Mouse (Mus musculus): ENCODE data around the gene Rnf213. TPM values are rescaled to one million over a fixed set of nuclear protein-coding genes. Genes with fewer than 3 reads are reported as not detected.

Gene Rnf213
- polyA plus RNA-seq, 1 experiment from 2014 or later = 1.0 TPM

DNA sequence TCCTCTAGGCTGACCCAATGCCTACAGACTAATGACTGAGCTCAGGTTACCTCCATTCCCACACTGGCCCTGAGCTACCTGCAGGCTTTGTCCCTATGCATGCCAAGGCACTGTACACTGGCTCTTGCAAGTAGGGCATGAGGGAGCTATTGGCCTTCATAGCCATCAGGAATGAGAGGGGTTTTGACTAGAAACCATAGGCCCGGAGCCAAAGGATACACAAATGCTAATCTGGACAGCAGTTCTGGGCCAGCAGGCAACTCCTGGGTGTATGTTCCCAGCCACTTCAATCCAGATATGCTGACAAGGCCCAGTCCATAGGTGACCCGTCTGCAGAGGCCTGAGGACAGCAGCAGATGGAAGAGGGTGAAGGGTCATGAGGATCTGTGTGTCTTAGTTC, 107.1 kb downstream of the Rnf213 start:
- ATAC-seq = no peak
- whole genome bisulfite sequencing = 89% methylated on average over 2 of the region's 2 CpGs

DNA sequence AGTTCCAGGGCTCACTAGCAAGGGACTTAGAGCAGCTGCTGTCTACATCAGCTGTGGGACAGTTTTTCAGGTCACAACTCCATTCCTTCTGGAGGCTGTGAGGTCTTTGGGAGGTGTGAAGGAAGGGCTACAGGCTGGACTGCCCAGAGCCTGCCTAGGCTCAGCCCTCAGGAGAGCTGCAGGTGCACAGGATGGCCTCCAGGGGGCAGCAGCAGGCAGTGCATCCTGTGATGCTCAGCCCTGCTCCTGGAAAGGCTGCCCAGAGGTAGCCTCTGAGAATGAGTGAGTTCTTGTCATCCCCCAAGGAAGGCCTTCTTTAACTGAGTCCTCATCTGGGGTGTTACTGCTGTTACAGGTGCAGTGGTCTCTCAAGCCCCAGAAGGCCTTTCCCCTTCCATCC, 110.8 kb downstream of the Rnf213 start:
- Histone ChIP-seq H3K27me3 (replicated peaks; ENCODE audit: control insufficient read depth, insufficient read depth, low read length) (no peaks in the 10 kb centered on the region), H3K27ac (ENCODE audit: low read depth, low read length) (no peak overlapping the region), H3K4me2 (ENCODE audit: low read length) (no peak overlapping the region), H3K4me1 (ENCODE audit: control insufficient read depth, insufficient read depth, low read depth, low read length) (no peaks in the 10 kb centered on the region), H3K36me3 (ENCODE audit: control insufficient read depth, insufficient read depth, low read length) (peaks cover 11% of the 10 kb centered on the region; the same call in 1 of the 2 replicates), H3K9me3 (ENCODE audit: control insufficient read depth, low read length) (no peaks in the 10 kb centered on the region), H3K9ac (ENCODE audit: low read depth, low read length) (no peak overlapping the region), H3K4me3 (ENCODE audit: low read length) (no peak overlapping the region)
- peak; percentile 74 for ATAC-seq

More for the DNA sequence above, 107.1 kb downstream of the Rnf213 start:
- Histone ChIP-seq H3K27me3 (replicated peaks; ENCODE audit: control insufficient read depth, insufficient read depth, low read length) (no peaks in the 10 kb centered on the region), H3K36me3 (ENCODE audit: control insufficient read depth, insufficient read depth, low read length) (peaks cover 2% of the 10 kb centered on the region; the same call in 1 of the 2 replicates), H3K4me3 (ENCODE audit: low read length) (no peak overlapping the region), H3K9ac (ENCODE audit: low read depth, low read length) (no peak overlapping the region), H3K4me1 (ENCODE audit: control insufficient read depth, insufficient read depth, low read depth, low read length) (no peaks in the 10 kb centered on the region), H3K9me3 (ENCODE audit: control insufficient read depth, low read length) (no peaks in the 10 kb centered on the region), H3K4me2 (ENCODE audit: low read length) (no peak overlapping the region), H3K27ac (ENCODE audit: low read depth, low read length) (no peak overlapping the region)

DNA sequence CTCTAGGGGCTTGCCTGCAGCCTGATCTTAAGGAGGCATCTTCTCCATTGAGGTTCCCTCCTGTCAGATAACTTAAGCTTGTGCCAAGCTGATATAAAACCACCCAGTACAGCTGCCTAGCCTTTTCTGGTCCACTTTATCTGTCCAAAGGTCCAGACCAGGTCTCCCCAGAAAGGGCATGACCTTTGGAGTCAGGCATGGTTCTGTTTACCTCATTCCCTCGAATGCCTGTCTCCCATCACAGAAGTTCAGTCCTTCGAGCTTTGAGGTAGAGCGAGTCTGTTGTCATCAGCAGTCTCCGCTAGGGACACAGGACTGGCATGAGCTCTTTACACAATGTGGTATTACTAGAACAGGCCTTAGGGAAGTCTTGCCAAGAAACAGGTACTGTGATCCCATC, 113.5 kb downstream of the Rnf213 start:
- no peak overlapping the region for H3K4me2 ChIP-seq (ENCODE audit: low read length)
- no peaks in the 10 kb centered on the region for H3K4me1 ChIP-seq (ENCODE audit: control insufficient read depth, insufficient read depth, low read depth, low read length)
- no peak overlapping the region for H3K4me3 ChIP-seq (ENCODE audit: low read length)
- H3K36me3 ChIP-seq (ENCODE audit: control insufficient read depth, insufficient read depth, low read length) = peaks cover 8% of the 10 kb centered on the region; the same call in 1 of the 2 replicates
- no peak overlapping the region for H3K27ac ChIP-seq (ENCODE audit: low read depth, low read length)
- no peak for ATAC-seq
- H3K9ac ChIP-seq (ENCODE audit: low read depth, low read length) = no peak overlapping the region
- no peaks in the 10 kb centered on the region for H3K27me3 ChIP-seq (replicated peaks; ENCODE audit: control insufficient read depth, insufficient read depth, low read length)
- no peaks in the 10 kb centered on the region for H3K9me3 ChIP-seq (ENCODE audit: control insufficient read depth, low read length)
- WGBS = 92% methylated on average over 4 of the region's 4 CpGs

DNA sequence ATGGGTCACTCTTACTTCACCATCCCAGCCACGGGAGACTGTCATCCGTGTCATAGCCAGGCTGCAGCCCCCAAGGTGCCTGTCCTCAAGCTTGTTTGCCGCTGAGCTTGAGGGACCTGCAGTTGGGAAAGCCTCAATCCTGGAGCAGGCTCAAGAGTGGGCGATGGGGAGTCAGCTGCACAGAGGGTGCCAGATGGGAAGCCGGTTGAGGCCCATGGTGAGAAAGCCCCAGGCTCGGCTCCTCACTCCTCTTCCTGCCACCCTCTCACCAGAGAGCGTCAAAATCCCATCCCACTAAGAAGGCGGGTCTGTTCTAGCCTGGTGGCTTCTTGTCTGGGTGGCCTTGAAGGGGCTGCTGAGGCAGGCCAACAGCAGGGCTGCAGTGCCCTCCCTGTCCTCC, 114.9 kb downstream of the Rnf213 start:
- Histone ChIP-seq H3K36me3 (ENCODE audit: control insufficient read depth, insufficient read depth, low read length) (peaks cover 8% of the 10 kb centered on the region; the same call in 1 of the 2 replicates), H3K9ac (ENCODE audit: low read depth, low read length) (no peak overlapping the region), H3K27me3 (replicated peaks; ENCODE audit: control insufficient read depth, insufficient read depth, low read length) (no peaks in the 10 kb centered on the region), H3K4me3 (ENCODE audit: low read length) (no peak overlapping the region), H3K4me1 (ENCODE audit: control insufficient read depth, insufficient read depth, low read depth, low read length) (no peaks in the 10 kb centered on the region), H3K4me2 (ENCODE audit: low read length) (no peak overlapping the region), H3K27ac (ENCODE audit: low read depth, low read length) (no peak overlapping the region), H3K9me3 (ENCODE audit: control insufficient read depth, low read length) (no peaks in the 10 kb centered on the region)
- 80% methylated on average over 8 of the region's 8 CpGs for WGBS
- ATAC-seq = no peak

DNA sequence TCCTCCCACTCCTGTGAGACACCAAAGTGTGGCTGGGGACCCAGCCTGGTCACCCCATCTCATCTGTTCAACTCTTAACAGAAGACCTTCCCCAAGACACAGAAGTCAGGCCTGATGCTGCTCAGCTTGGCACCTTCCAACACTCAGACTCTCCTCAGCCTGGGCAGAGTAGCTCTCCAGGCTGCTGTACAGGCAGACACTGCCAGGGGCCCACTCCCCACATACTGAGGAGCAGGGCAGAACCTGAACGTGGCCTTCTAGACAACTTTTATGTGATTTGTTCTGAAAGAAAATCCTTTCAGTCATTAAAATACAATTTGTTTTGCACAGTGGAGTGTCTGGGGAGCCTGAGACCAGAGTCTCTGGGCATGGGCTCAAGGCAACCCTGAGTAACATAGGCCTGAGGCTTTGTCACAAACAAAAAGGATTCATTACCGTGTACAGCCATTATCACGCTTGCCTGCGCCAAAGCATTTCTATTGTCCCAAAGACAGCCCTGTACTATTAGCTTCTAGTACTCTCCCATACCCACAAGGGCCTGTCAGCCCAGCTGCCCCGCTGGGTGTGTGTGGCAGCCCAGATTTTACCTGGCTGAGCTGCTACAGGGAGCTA, 116.4 kb downstream of the Rnf213 start:
- Histone ChIP-seq H3K27me3 (replicated peaks; ENCODE audit: control insufficient read depth, insufficient read depth, low read length) (no peaks in the 10 kb centered on the region), H3K4me2 (ENCODE audit: low read length) (no peak overlapping the region), H3K4me3 (ENCODE audit: low read length) (no peak overlapping the region), H3K4me1 (ENCODE audit: control insufficient read depth, insufficient read depth, low read depth, low read length) (peaks cover 6% of the 10 kb centered on the region), H3K27ac (ENCODE audit: low read depth, low read length) (no peak overlapping the region), H3K9ac (ENCODE audit: low read depth, low read length) (no peak overlapping the region), H3K9me3 (ENCODE audit: control insufficient read depth, low read length) (no peaks in the 10 kb centered on the region), H3K36me3 (ENCODE audit: control insufficient read depth, insufficient read depth, low read length) (peaks cover 8% of the 10 kb centered on the region; the same call in 1 of the 2 replicates)
- ATAC-seq = no peak
- 22% methylated on average over 5 of the region's 5 CpGs for WGBS

DNA sequence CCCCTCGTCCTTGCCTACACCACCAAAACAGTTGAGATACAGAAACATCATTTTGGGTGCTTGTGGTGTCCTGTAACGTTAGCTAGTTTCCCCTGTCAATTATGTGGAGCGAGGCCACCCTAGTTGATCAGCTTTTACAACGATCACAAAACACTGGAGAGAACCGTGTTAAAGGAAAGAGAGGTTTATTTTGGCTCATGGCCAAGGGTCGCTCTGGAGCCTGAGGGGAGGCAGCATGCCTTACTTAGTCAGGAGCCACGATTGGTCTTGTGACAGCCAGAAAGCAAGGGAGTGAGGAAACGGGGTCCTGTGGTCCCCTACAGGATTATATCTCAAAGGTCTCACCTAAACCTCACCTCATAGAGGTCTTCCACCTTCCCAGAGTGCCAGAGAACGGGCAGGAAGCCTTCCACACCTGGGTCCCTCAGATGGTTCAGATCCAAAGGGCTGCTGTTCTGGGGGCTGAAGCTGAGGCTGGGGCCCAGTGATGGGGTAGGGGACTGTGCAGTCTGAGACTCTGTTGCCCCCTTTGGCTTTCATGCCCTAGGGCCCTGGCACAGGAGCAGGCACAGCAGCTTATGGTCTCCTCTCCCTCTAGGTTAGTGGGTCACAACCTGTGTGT, 120.2 kb downstream of the Rnf213 start:
- 0 out of 2 replicates have a peak, but pooled peaks cover 2% of the 10 kb centered on the region for H3K36me3 ChIP-seq (ENCODE audit: control insufficient read depth, insufficient read depth, low read length)
- ATAC-seq = no peak
- H3K27ac ChIP-seq (ENCODE audit: low read depth, low read length) = no peak overlapping the region
- no peak overlapping the region for H3K4me2 ChIP-seq (ENCODE audit: low read length)
- WGBS = 48% methylated on average over 9 of the region's 9 CpGs
- no peaks in the 10 kb centered on the region for H3K9me3 ChIP-seq (ENCODE audit: control insufficient read depth, low read length)
- H3K27me3 ChIP-seq (replicated peaks; ENCODE audit: control insufficient read depth, insufficient read depth, low read length) = no peaks in the 10 kb centered on the region
- H3K4me1 ChIP-seq (ENCODE audit: control insufficient read depth, insufficient read depth, low read depth, low read length) = peaks cover 24% of the 10 kb centered on the region
- no peak overlapping the region for H3K4me3 ChIP-seq (ENCODE audit: low read length)
- no peak overlapping the region for H3K9ac ChIP-seq (ENCODE audit: low read depth, low read length)

DNA sequence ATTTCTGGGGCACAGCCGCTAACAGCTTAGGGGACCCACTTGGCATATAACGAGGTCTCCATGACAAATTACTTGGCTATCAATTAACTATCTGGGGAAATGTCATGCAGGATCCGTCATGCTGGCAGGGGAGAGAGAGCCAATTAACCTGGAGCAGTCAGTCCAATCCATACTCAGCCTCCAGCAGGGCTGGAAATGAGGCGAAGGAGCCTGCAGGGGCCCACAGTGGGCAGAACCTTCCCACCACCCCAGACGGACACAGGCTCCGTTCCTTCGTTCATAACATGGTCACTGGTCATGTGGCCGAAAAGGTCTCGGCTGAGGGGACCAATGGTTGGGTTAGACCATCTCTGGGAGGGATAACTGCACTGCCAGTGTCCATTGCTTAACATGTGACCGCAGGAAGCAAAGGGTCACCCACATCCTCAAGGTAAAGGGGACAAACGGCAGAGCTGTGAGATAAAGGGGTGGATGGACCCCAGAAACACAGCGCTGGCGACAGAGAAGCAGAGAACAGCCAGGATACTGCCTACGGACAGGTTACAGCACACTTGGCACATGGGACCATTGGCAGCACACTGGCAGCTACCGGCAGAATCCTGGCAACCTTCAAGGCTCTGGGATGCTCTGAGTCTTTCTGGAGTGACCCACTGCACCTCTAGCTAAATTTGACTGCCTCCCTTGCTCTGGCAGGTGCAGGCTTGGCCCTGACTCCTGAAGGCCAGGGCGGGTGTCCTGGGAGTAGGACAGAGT, 121.4 kb downstream of the Rnf213 start:
- H3K27ac ChIP-seq (ENCODE audit: low read depth, low read length) = peak overlapping the region; percentile 72
- H3K27me3 ChIP-seq (replicated peaks; ENCODE audit: control insufficient read depth, insufficient read depth, low read length) = no peaks in the 10 kb centered on the region
- 0 out of 2 replicates have a peak, but pooled peaks have one; percentile 46 for ATAC-seq
- 25% methylated on average over 16 of the region's 16 CpGs for WGBS
- no peaks in the 10 kb centered on the region for H3K36me3 ChIP-seq (ENCODE audit: control insufficient read depth, insufficient read depth, low read length)
- no peak overlapping the region for H3K4me3 ChIP-seq (ENCODE audit: low read length)
- H3K9ac ChIP-seq (ENCODE audit: low read depth, low read length) = peak overlapping the region; percentile 55
- peaks cover 24% of the 10 kb centered on the region for H3K4me1 ChIP-seq (ENCODE audit: control insufficient read depth, insufficient read depth, low read depth, low read length)
- peak overlapping the region; percentile 39 for H3K4me2 ChIP-seq (ENCODE audit: low read length)
- no peaks in the 10 kb centered on the region for H3K9me3 ChIP-seq (ENCODE audit: control insufficient read depth, low read length)

DNA sequence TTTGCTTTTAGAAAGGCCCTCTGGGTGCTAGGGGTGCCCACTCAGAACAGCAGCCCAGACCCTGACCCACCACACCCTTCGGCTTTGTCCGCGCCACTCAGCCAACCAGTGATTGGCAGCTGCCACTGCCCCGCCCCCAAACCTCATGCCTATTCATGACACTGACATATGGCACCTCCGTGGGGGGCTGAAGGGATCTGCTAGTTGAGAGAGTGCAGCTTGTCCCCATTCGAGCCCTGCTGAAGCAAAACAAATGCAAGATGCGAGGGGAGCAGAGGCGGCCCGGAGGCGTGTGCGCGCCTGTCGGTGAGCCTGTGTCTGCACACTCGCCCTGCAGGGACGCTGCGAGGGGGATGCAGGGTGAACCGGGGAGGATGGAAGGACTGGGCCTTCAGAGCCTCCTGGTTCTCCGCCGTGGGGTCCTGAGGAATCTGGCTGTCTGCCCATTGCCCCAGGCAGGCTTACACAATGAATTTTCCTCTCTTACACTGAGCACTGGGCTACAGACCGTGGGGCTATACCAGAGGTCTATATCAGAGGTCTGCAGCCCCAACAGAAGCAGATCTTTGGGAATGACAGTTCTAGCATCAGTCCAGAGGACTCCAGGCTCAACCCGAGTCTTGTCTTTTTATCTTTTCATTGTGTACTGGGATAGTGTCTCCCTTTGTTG, 122.2 kb downstream of the Rnf213 start:
- Histone ChIP-seq H3K9ac (ENCODE audit: low read depth, low read length) (peak overlapping the region; percentile 55), H3K4me2 (ENCODE audit: low read length) (peak overlapping the region; percentile 39), H3K4me1 (ENCODE audit: control insufficient read depth, insufficient read depth, low read depth, low read length) (peaks cover 24% of the 10 kb centered on the region), H3K4me3 (ENCODE audit: low read length) (no peak overlapping the region), H3K36me3 (ENCODE audit: control insufficient read depth, insufficient read depth, low read length) (no peaks in the 10 kb centered on the region), H3K27ac (ENCODE audit: low read depth, low read length) (peak overlapping the region; percentile 72), H3K9me3 (ENCODE audit: control insufficient read depth, low read length) (no peaks in the 10 kb centered on the region), H3K27me3 (replicated peaks; ENCODE audit: control insufficient read depth, insufficient read depth, low read length) (no peaks in the 10 kb centered on the region)
- 3% methylated on average over 21 of the region's 21 CpGs for WGBS
- peak; percentile 76 for ATAC-seq
